Mouse (Mus musculus): ENCODE measurements around the gene Oog4.
"Not testable (repeated sequence)": the region's sequence is repeated elsewhere in the genome, so short reads cannot be mapped to it uniquely, and the experiment has no call there.

Oog4 gene

DNA sequence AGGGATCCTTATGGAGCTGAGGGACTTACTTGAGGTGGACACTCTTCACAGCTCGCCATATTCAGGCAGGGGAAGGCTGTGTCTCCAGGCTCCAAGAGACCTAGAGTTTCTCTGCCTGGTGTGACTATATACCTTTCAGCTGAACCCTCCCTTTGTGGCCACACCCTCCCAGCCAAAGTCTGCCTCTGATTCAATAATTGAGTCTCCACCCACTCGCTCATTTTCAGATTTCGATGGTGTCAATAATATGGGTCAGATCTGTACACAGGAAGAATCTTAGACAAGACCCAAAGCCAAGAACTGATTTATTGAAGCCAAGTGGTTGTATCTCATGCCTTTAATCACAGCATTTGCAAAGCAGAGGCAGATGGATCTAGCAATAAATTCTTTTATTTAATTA is at the start of gene Oog4:
Gene Oog4, minus strand, starts transcription at position 101 of the 400 bp plus-strand sequence.
- no peak for DNase-seq (ENCODE audit: low spot score)

DNA sequence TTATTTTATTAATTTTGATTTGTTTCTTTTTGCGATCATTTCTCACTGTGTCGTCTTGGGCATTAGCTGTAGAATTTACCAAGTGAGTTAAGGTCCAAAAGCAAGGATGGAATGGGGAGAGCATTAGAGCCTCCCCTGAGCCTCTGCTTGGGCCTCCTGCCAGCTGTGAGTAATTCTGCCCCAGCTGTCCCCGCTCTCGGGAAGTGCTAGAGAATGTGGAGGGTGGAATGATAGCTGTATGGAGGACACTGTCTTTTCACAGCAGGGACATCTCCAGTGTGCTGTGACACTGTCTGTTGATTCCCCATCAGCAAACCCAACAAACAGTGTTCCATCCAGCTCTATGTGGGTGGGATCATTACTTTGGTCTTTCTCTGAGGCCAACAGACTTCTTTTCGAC is 23.4 kb downstream of the Oog4 start:
- DNase-seq (ENCODE audit: low spot score) = not testable (repeated sequence)

DNA sequence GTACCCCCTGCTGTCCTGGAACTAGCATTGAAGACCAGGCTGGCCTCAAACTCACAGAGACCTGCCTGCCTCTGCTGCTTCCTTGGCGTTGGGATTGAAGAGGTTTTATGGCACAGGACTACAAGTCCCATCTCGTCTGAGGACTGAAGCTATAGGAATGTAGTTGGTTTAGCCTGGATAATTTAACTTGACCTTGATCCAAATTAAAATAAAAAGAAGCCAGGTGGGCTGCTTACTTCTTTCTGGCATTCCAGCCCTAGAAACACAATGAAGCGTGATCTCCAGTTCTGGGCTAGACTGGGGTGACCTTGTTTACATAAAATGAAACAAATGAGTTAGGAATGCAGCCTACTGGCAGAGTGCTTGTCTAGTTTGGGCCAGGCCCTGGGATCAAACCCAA is 36.0 kb downstream of the Oog4 start:
- no peak for DNase-seq (ENCODE audit: low spot score)

DNA sequence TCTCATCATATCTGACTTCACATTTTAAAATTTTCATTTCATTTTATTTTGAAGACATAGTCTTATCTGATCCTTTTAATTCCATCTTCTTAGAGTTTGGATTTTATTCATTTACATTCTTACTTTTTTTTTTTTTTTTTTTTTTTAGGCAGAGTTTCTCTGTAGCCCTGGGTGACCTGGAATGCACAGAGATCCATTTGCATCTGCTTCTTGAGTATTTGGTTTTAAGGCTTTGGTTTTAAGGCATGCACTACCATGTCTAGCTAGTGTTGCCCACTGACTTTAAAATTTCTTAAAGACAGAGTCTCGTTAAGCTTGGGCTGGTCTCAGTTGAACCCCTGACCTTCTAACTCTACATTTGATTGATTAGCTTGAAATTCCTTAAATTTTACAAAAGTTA is 36.5 kb downstream of the Oog4 start:
- no peak for DNase-seq (ENCODE audit: low spot score)

DNA sequence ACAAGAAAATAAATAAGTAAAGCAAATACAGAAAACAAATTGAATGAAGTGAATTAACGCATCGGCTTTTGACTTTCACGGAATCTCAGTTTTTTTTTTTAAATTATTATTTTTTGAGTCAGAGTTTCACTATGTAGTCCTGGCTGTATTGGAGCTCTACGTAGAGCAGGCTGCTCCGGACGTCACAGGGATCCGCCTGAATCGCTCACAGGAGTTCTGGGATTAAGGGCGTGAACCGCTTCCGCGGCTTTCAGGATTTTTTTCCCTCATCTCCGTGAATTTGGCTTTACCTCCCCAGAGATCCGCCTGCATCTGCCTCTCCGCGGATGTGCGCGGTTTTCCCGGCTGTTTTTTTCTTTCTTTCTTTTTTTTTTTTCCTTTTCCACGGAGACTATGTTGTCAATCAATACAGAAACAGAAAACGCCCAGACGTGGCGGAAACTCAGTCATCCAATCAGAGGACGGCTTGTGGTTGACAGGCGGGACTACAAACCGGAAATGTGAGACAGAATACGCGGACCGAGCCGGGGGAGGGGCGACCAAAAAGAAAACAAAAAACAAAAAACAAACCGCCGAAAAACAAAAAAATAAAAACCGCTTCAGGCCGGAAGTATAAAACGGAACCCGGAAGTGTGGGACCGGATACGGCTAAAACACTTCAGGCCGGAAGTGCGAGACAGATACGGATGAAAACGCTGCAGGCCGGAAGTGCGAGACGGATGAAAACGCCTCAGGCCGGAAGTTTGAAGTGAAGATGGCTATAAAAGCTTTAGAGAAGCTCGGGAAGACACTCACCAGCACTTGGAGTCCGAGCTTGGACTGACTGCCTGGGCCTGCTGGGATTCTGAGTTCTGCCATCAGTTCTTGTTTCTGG is 37.7 kb downstream of the Oog4 start, which contains the start of gene Pramef8:
Gene Pramef8, plus strand, starts transcription at position 208 of the 874 bp plus-strand sequence.
- DNase-seq (ENCODE audit: low spot score) = peak; percentile 91

DNA sequence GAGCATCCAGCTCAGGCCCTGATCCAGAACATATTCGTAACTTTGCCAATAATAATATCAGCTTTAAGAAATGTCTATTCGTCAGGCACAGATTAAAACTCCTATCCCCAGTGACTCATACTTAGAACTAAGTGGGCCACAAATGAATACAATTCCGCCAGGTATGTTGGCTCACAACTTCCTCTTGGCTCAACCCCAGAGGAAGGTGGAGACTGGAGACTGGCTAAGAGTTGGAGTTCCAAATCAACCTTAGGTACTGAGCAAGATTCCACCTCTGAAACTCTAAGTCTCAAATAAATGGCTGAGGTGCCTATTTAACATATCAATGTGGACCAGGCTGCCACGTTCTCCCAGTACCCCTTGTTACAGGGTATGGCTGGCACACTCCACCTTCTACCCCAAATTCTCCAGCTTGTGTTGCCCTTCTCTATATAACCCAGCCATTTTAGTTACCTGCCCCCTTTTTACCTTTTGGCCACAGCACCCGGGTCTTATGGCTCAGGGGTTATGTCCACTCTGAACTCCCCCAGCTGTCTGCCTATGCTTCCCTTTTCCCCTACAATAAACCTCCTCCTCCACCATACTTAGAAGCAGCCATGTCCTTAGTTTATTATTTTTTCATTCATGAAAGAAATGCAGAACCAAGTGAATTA is 38.4 kb downstream of the Oog4 start:
- DNase-seq (ENCODE audit: low spot score) = no peak

DNA sequence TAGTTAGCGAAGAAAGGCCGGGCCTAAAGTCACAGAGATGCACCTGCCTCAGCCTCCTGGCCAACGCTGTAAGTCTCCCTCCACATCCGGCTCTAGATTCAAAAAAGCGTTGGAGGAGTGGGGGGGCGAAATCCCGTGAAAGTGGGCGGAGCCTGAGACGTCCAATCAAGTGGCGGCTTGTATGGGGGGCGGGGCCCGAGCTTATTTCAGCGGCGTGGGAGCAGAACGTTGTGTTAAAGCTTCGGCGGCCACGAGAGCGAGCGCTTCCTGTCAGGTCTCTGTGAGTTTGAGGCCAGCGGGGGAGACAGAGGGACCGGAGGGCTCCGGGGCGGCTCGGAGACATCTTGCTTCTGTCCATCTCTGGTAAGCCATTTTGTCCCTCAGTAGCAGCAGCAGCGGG is 55.9 kb downstream of the Oog4 start, which contains the start of gene Pramel1:
Gene Pramel1, plus strand, starts transcription at position 248 of the 400 bp plus-strand sequence.
- no peak for DNase-seq (ENCODE audit: low spot score)

DNA sequence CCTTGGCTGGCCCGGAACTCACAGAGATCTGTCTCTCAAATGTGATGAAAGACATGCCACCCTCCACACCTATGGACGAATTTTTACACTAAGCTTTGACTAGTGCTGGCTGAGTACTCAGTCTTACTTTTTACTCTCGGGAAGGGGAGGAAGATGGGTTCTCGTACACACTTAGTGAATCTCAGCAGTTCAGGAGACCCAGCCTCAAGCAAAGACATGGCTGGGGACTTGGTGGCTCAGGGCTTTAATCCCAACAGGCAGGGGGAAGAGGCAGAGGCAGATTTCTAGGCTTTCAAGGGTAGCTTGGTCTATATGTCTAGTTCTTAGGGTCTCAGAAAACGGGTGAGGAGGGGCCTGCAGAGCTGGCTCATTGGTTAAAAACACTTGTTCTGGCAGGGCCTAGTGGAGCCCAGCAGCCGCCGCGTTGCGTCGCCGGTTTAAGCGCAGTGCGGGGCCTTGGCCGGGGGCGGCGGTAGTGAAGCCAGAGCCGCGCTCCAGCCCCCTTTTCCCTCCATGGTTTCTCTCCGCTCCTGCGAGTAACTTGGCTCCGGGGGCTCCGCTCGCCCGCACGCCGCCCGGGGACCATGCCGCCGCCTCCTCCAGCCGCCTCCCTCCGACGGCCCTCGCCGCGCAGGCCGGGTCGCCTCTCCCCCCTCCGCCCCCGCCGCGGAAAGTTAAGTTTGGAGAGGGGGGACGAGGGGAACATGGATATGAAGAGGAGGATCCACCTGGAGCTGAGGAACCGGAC is 61.0 kb downstream of the Oog4 start:
- no peak for DNase-seq (ENCODE audit: low spot score)

Measured in T-cell, adult 2 months (primary cell).